Mouse (Mus musculus) CH12.LX (cell line): Measurements from ENCODE around the gene Bach2. TPM values are rescaled to one million over a fixed set of nuclear protein-coding genes. Genes with fewer than 3 reads are reported as not detected.

ENCODE experiments used
- DNase-seq: peaks from one replicate; pipeline ENCODE4 v3.0.0-alpha.2; 2013; ENCODE audit errors: extremely low read depth
- H3K27ac ChIP-seq: 2 replicates; pipeline ENCODE4 v1.5.1; 2012; ENCODE audit warnings: low read depth, mild to moderate bottlenecking, control low read depth, moderate library complexity; ENCODE audit not compliant: insufficient read depth
- H3K27me3 ChIP-seq: replicated peaks from 2 replicates; pipeline ENCODE3; 2012; ENCODE audit warnings: inconsistent platforms
- H3K36me3 ChIP-seq, 2 experiments: replicated peaks in 1 of 2; 2 replicates each; pipeline versions ENCODE3 to v1.6.1; 2012; ENCODE audit warnings: inconsistent platforms in 1 of 2, low read length in 1 of 2, mild to moderate bottlenecking in 1 of 2, mixed read lengths in 1 of 2, moderate library complexity in 1 of 2; ENCODE audit not compliant: control insufficient read depth in 1 of 2, insufficient read depth in 1 of 2
- H3K4me1 ChIP-seq, 2 experiments: 2 replicates each; pipeline ENCODE4 v1.6.1; 2012; ENCODE audit warnings: inconsistent platforms in 1 of 2, moderate library complexity in 1 of 2; ENCODE audit not compliant: insufficient read depth in 2 of 2, control insufficient read depth in 1 of 2
- H3K4me2 ChIP-seq: 2 replicates; pipeline ENCODE4 v1.6.1; 2012; ENCODE audit warnings: low read depth, mild to moderate bottlenecking, control low read depth; ENCODE audit not compliant: poor library complexity, insufficient read depth, severe bottlenecking
- H3K4me3 ChIP-seq, 3 experiments: fragments of 150-350 bp in 1 of 3; sonication (generic) in 1 of 3; replicated peaks in 1 of 3; 2 replicates each; pipeline versions ENCODE3 to v1.5.1; 2011 to 2012; ENCODE audit warnings: low read depth in 2 of 3, low read length in 2 of 3, mild to moderate bottlenecking in 2 of 3, moderate library complexity in 2 of 3, control low read depth in 1 of 3, improper control_type of control experiment in 1 of 3, inconsistent platforms in 1 of 3, mixed read lengths in 1 of 3; ENCODE audit not compliant: poor library complexity in 1 of 3
- H3K79me2 ChIP-seq: replicated peaks from 2 replicates; pipeline ENCODE4 v1.6.1; 2012; ENCODE audit warnings: mild to moderate bottlenecking, moderate library complexity; ENCODE audit not compliant: control insufficient read depth, poor library complexity, insufficient read depth, severe bottlenecking; ENCODE audit errors: extremely low read depth
- H3K9ac ChIP-seq: 2 replicates; pipeline ENCODE4 v1.6.1; 2012; ENCODE audit warnings: low read depth, mild to moderate bottlenecking, control low read depth, moderate library complexity; ENCODE audit not compliant: insufficient read depth
- H3K9me3 ChIP-seq: replicated peaks from 2 replicates; pipeline ENCODE3; 2012; ENCODE audit warnings: low read length, inconsistent platforms, mixed read lengths
- BHLHE40 ChIP-seq: IDR thresholded peaks from 2 replicates; pipeline ENCODE4 v1.6.1; 2011; ENCODE audit warnings: mild to moderate bottlenecking, low read depth, low read length, improper control_type of control experiment
- CTCF ChIP-seq, 2 experiments: IDR thresholded peaks in 1 of 2; conservative IDR thresholded peaks in 1 of 2; 2 replicates each; pipeline ENCODE4 v1.5.1; 2011 to 2012; ENCODE audit warnings: low read depth in 2 of 2, low read length in 2 of 2, improper control_type of control experiment in 1 of 2, inconsistent platforms in 1 of 2, mild to moderate bottlenecking in 1 of 2, moderate library complexity in 1 of 2
- E2F4 ChIP-seq: IDR thresholded peaks from 2 replicates; pipeline ENCODE4 v1.6.1; 2011; ENCODE audit warnings: low read depth, low read length, improper control_type of control experiment; ENCODE audit not compliant: insufficient replicate concordance
- ETS1 ChIP-seq: conservative IDR thresholded peaks from 2 replicates; pipeline ENCODE4 v1.6.1; 2012; ENCODE audit warnings: low read depth, mild to moderate bottlenecking, inconsistent platforms, low read length, improper control_type of control experiment, moderate library complexity
- HCFC1 ChIP-seq: IDR thresholded peaks from 2 replicates; pipeline ENCODE4 v1.6.1; 2012; ENCODE audit warnings: low read depth, mild to moderate bottlenecking, inconsistent platforms, low read length, improper control_type of control experiment
- JUN ChIP-seq: IDR thresholded peaks from 2 replicates; pipeline ENCODE4 v1.6.1; 2011; ENCODE audit warnings: low read depth, mild to moderate bottlenecking, low read length, improper control_type of control experiment, moderate library complexity; ENCODE audit not compliant: insufficient read depth
- KAT2A ChIP-seq: IDR thresholded peaks from 2 replicates; pipeline ENCODE4 v1.6.1; 2012; ENCODE audit warnings: low read length, improper control_type of control experiment, inconsistent platforms; ENCODE audit not compliant: insufficient replicate concordance
- MAFK ChIP-seq: IDR thresholded peaks from 2 replicates; pipeline ENCODE4 v1.6.1; 2011; ENCODE audit warnings: low read length, improper control_type of control experiment; ENCODE audit not compliant: insufficient replicate concordance
- MAX ChIP-seq: IDR thresholded peaks from 2 replicates; pipeline ENCODE4 v1.6.1; 2011; ENCODE audit warnings: low read length, improper control_type of control experiment
- MAZ ChIP-seq: IDR thresholded peaks from 2 replicates; pipeline ENCODE4 v1.6.1; 2012; ENCODE audit warnings: low read depth, mild to moderate bottlenecking, inconsistent platforms, low read length, improper control_type of control experiment, moderate library complexity
- MEF2A ChIP-seq: IDR thresholded peaks from 2 replicates; pipeline ENCODE4 v1.6.1; 2014; ENCODE audit warnings: low read depth, mild to moderate bottlenecking, inconsistent platforms, low read length, improper control_type of control experiment, borderline replicate concordance
- MYC ChIP-seq: IDR thresholded peaks from 2 replicates; pipeline ENCODE4 v1.6.1; 2011; ENCODE audit warnings: low read depth, mild to moderate bottlenecking, improper control_type of control experiment, low read length
- NELFE ChIP-seq: IDR thresholded peaks from 2 replicates; pipeline ENCODE4 v1.6.1; 2011; ENCODE audit warnings: low read depth, low read length, improper control_type of control experiment
- NRF1 ChIP-seq: IDR thresholded peaks from 2 replicates; pipeline ENCODE4 v1.6.1; 2014; ENCODE audit warnings: low read depth, mild to moderate bottlenecking, inconsistent platforms, low read length, improper control_type of control experiment, moderate library complexity
- RAD21 ChIP-seq: IDR thresholded peaks from 2 replicates; pipeline ENCODE4 v1.6.1; 2011; ENCODE audit warnings: low read depth, mild to moderate bottlenecking, low read length, improper control_type of control experiment, moderate library complexity
- SIN3A ChIP-seq: IDR thresholded peaks from 2 replicates; pipeline ENCODE4 v1.6.1; 2012; ENCODE audit warnings: low read length, improper control_type of control experiment, inconsistent platforms
- SMC3 ChIP-seq: IDR thresholded peaks from 2 replicates; pipeline ENCODE4 v1.6.1; 2011; ENCODE audit warnings: low read depth, low read length, improper control_type of control experiment
- TCF12 ChIP-seq: IDR thresholded peaks from 2 replicates; pipeline ENCODE4 v1.6.1; 2014; ENCODE audit warnings: low read depth, mild to moderate bottlenecking, inconsistent platforms, low read length, improper control_type of control experiment
- ZC3H11A ChIP-seq: IDR thresholded peaks from 2 replicates; pipeline ENCODE4 v1.6.1; 2012; ENCODE audit warnings: low read depth, mild to moderate bottlenecking, inconsistent platforms, low read length, improper control_type of control experiment
- ZMIZ1 ChIP-seq: IDR thresholded peaks from 2 replicates; pipeline ENCODE4 v1.6.1; 2012; ENCODE audit warnings: low read depth, mild to moderate bottlenecking, inconsistent platforms, low read length, improper control_type of control experiment
- ZNF384 ChIP-seq: IDR thresholded peaks from 2 replicates; pipeline ENCODE4 v1.6.1; 2012; ENCODE audit warnings: low read depth, low read length, improper control_type of control experiment, inconsistent platforms
- dilution Hi-C: fragments of 300-500 bp; cut with MboI; formaldehyde crosslinking; loops from 2 replicates; pipeline ENCODE4 v1.14.3; 2020; ENCODE audit warnings: low sequenced_read_pairs; ENCODE audit not compliant: extremely low pct_unique_long_range_greater_than_20kb, extremely low pct_ligation_motif_present
- in situ Hi-C: fragments of 300-500 bp; cut with MboI; formaldehyde crosslinking; loops from 3 replicates; pipeline ENCODE4 v1.14.3; 2019; ENCODE audit warnings: low sequenced_read_pairs, low pct_ligation_motif_present, low pct_unique_long_range_greater_than_20kb, mixed read lengths
- polyA plus RNA-seq: library from polyadenylated mRNA; unstranded; fragments of >175 nt; gene quantifications from 2 replicates; pipeline ENCODE4 v1.2.1, GENCODE M21; 2012; ENCODE audit warnings: low read depth; ENCODE audit not compliant: insufficient read length
- total RNA-seq, 2 experiments: library from RNA; depleted of rRNA; stranded (reverse); fragments of 300-350 nt in 1 of 2; fragments of >200 nt in 1 of 2; gene quantifications; 2 replicates each; pipeline ENCODE4 v1.2.3; 2012 to 2014

Gene Bach2
- total and polyA plus RNA-seq, 3 experiments = 0.11 TPM; not detected in 2

DNA sequence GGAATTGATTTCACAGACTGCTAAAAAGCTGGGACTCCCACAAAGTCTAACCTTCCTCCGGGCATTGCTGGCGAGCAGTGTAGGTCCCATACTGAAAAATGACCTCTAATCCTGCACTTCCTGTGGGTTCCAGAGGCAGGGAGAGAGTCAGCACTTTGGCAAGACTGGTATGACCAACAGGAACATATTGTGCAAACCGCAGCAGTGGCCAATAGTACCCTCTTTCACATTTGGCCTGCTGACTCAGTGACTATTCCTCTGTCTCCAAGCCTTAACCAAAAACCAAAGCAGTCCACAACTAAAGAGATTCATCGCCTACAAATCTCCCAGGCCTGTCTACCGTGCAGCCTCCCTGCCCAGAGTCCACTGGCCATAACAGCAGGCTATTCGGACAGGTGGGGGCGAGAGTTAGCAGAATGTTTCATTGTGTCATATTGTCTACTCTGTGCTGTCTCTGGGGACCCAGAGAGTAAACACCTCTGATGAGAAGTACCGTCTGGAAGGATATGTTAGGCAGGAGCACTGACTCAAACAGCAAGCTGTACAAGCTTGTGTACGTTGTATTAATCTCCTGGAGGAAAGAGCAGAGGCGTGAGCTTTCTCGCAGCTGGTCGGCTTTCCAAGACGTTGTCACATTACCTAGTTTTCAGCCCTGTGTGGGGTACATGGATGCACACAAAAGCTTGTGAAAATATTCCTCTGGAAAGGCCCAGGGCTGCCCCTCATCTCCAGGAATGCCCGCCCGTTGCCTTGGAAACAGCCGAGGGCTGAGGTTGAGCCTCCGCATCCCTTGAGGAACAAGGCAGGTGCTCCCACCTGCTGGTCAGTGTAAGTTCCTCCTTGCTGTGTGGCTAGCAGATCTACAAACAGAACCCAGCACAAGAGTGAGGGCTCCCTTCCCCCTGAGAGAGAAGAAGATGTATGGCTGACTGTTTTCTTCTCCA lies 331.7 kb downstream of the Bach2 start:
- no peak overlapping the region for H3K9ac ChIP-seq
- H3K27me3 ChIP-seq = no peaks in the 10 kb centered on the region
- no peak overlapping the region for H3K4me3 ChIP-seq
- no peaks in the 10 kb centered on the region for H3K79me2 ChIP-seq
- TF ChIP-seq RAD21 = peak; percentile 12
- TF ChIP-seq TCF12 = no peak
- TF ChIP-seq MEF2A = no peak
- TF ChIP-seq ETS1 = no peak
- no peak for TF ChIP-seq ZC3H11A
- TF ChIP-seq KAT2A = no peak
- TF ChIP-seq SMC3 = no peak
- no peak for TF ChIP-seq BHLHE40
- in situ Hi-C loops (loop anchor here (10.0 kb wide), 1 partner anchor 515 kb away; no protein-coding TSS in a partner anchor), dilution Hi-C loops (no loop called here)
- no peak overlapping the region for H3K27ac ChIP-seq
- H3K4me2 ChIP-seq = no peak overlapping the region
- H3K36me3 ChIP-seq = no peaks in the 10 kb centered on the region
- H3K4me1 ChIP-seq = peaks cover 4 to 5% of the 10 kb centered on the region in 2 experiments
- H3K9me3 ChIP-seq = no peaks in the 10 kb centered on the region
- no peak for DNase-seq

DNA sequence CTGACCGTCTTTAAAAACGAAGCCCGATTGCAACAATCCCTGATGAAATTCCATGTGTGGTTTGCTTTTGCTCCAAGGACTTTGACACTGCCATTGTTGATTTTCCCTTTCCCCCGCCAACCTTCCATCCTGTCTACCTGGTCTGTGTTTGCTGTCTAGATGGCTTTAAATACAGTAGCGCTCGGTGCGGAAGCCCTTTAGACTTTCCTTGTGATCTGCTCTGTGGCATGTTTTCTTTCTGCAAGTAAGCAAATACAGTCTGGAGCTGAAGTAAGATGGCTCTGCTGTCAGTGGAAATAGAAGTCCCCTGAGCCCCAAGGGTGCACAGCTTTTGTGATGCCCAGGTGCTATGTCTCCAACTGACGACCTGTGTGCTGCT lies 332.3 kb downstream of the Bach2 start:
- dilution Hi-C loops = no loop called here
- Histone ChIP-seq H3K27ac (no peak overlapping the region), H3K4me3 (no peak overlapping the region), H3K9me3 (no peaks in the 10 kb centered on the region), H3K9ac (no peak overlapping the region), H3K4me1 (peaks cover 3 to 4% of the 10 kb centered on the region in 2 experiments; a peak in 2 of 4 replicates), H3K79me2 (no peaks in the 10 kb centered on the region)
- DNase-seq = no peak
- TF ChIP-seq MAX = no peak
- TF ChIP-seq, all 38 proteins: peak for 0
- in situ Hi-C loops = no loop called here
- Histone ChIP-seq H3K27me3 (no peaks in the 10 kb centered on the region), H3K4me2 (no peak overlapping the region), H3K36me3 (no peaks in the 10 kb centered on the region)

DNA sequence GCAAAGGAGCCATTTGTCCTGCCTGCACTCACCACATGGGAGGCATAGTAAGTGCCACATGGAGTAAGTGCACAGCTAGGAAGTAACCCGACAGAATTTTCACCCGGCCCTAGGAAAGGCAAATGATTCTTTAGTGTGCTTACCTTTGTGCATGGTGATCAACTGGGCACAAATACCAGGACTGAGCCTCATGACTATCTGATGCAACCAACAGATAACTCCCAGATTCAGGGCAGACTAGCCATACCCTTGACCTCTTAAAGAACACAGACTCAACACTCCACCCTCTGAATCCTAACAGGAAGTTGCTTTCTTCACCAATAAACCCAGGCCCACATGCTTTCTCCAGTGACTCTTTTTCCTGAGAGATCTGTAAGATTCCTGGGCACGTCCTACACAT lies 332.8 kb downstream of the Bach2 start:
- H3K79me2 ChIP-seq = no peaks in the 10 kb centered on the region
- no peaks in the 10 kb centered on the region for H3K9me3 ChIP-seq
- H3K4me1 ChIP-seq = peaks cover 3 to 4% of the 10 kb centered on the region in 2 experiments; a peak in 2 of 4 replicates
- TF ChIP-seq NELFE = no peak
- no peak for TF ChIP-seq E2F4
- TF ChIP-seq ETS1 = no peak
- TF ChIP-seq ZMIZ1 = no peak
- TF ChIP-seq MAFK = no peak
- no peak for TF ChIP-seq ZNF384
- TF ChIP-seq SIN3A = no peak
- no peak for TF ChIP-seq HCFC1
- no peak for TF ChIP-seq TCF12
- TF ChIP-seq ZC3H11A = no peak
- no peak for TF ChIP-seq MYC
- no peak for TF ChIP-seq KAT2A
- no peak for TF ChIP-seq MAX
- TF ChIP-seq CTCF (conservative IDR thresholded peaks at IDR 0.05 in 1 of 2, IDR thresholded peaks at IDR 0.05 in 1 of 2; ENCODE audit: low read depth in 2 of 2, low read length in 2 of 2) = no peak
- no peak for TF ChIP-seq NRF1
- no peak for TF ChIP-seq JUN
- no peak for TF ChIP-seq MAZ
- dilution Hi-C loops (no loop called here), in situ Hi-C loops (no loop called here)
- no peak overlapping the region for H3K4me3 ChIP-seq
- no peak overlapping the region for H3K27ac ChIP-seq
- DNase-seq = no peak
- no peaks in the 10 kb centered on the region for H3K36me3 ChIP-seq
- H3K27me3 ChIP-seq = no peaks in the 10 kb centered on the region
- no peak overlapping the region for H3K9ac ChIP-seq
- no peak overlapping the region for H3K4me2 ChIP-seq
